Mouse (Mus musculus) cortical plate, adult 2 months (tissue): ENCODE data around the gene Zbtb37.

ENCODE experiments used
- CTCF ChIP-seq: fragments of 200-500 bp; IDR thresholded peaks from 2 replicates; pipeline ENCODE4 v1.5.1; 2011; ENCODE audit warnings: mild to moderate bottlenecking, control low read depth, low read length; ENCODE audit not compliant: insufficient read depth; ENCODE audit errors: extremely low read depth
- POLR2A ChIP-seq: fragments of 200-500 bp; IDR thresholded peaks from 2 replicates; pipeline ENCODE4 v1.6.1; 2011; ENCODE audit warnings: mild to moderate bottlenecking, low read length, control low read depth; ENCODE audit not compliant: insufficient read depth; ENCODE audit errors: extremely low read depth

- no peak for TF ChIP-seq POLR2A
- TF ChIP-seq CTCF: no peak
Measured at GRCm38 (mm10) chr1:160980537-160981234, 54.0 kb downstream of the Zbtb37 start.
